Mouse (Mus musculus) hindbrain, embryonic 10.5 days (tissue): ENCODE measurements at regions not wholly inside any gene's neighbourhood (a gene's known extent, or its start where the extent isn't known, plus 50 kb on each side); places are given as distances from the start of the nearest gene placed in this dataset.
A peak's percentile ranks its signal among the peaks of the same experiment; 100 is the strongest.
"Not testable (repeated sequence)": the region's sequence is repeated elsewhere in the genome, so short reads cannot be mapped to it uniquely, and the experiment has no call there.

Experiments used
- DNase-seq: peaks from one replicate; pipeline ENCODE4 v3.0.0-alpha.2; 2017; ENCODE audit warnings: low spot score
- H3K27ac ChIP-seq: fragments of 300-500 bp; sonication (generic); 2 replicates; pipeline ENCODE4 v1.5.1; 2016; ENCODE audit warnings: mild to moderate bottlenecking, moderate library complexity
- H3K27me3 ChIP-seq: fragments of 300-500 bp; sonication (generic); 2 replicates; pipeline ENCODE4 v1.6.1; 2016; ENCODE audit warnings: mild to moderate bottlenecking; ENCODE audit not compliant: poor library complexity, insufficient read depth, severe bottlenecking
- H3K36me3 ChIP-seq: fragments of 300-500 bp; sonication (generic); 2 replicates; pipeline ENCODE4 v1.6.1; 2016; ENCODE audit warnings: mild to moderate bottlenecking, moderate library complexity
- H3K4me1 ChIP-seq: fragments of 300-500 bp; sonication (generic); replicated peaks from 2 replicates; pipeline ENCODE4 v1.6.1; 2016; ENCODE audit warnings: mild to moderate bottlenecking
- H3K4me3 ChIP-seq: fragments of 300-500 bp; sonication (generic); 2 replicates; pipeline ENCODE4 v1.5.1; 2016; ENCODE audit warnings: mild to moderate bottlenecking, moderate library complexity
- H3K9me3 ChIP-seq: fragments of 300-500 bp; sonication (generic); 2 replicates; pipeline ENCODE4 v1.6.1; 2016; ENCODE audit warnings: mild to moderate bottlenecking, moderate library complexity
- WGBS: fragments of 180-500 bp; shearing (Covaris S2); methylation state at CpG from one replicate; pipeline ENCODE4 v1.1.7; 2016; 5-methylcytosine and 5-hydroxymethylcytosine counted together

- Histone ChIP-seq H3K27me3 (no peaks in the 10 kb centered on the region), H3K9me3 (no peaks in the 10 kb centered on the region)
- WGBS = 42% methylated on average over 6 of the region's 6 CpGs
These were observed 133.3 kb upstream of the Myt1l start for GRCm38 (mm10) chr12:29394881-29395280.

GRCm38 (mm10) chr12:29395401-29395982 lies 132.7 kb upstream of the Myt1l start:
- Histone ChIP-seq H3K27me3 (no peaks in the 10 kb centered on the region), H3K4me1 (peaks cover 7% of the 10 kb centered on the region), H3K4me3 (no peak overlapping the region), H3K27ac (no peak overlapping the region), H3K9me3 (no peaks in the 10 kb centered on the region), H3K36me3 (no peaks in the 10 kb centered on the region)
- no peak for DNase-seq
- 84% methylated on average over 14 of the region's 14 CpGs for WGBS

More at GRCm38 (mm10) chr12:29394881-29395280, 133.3 kb upstream of the Myt1l start:
- H3K4me3 ChIP-seq = no peak overlapping the region
- DNase-seq = peak; percentile 15
- H3K4me1 ChIP-seq = peaks cover 7% of the 10 kb centered on the region
- no peaks in the 10 kb centered on the region for H3K36me3 ChIP-seq
- H3K27ac ChIP-seq = no peak overlapping the region

GRCm38 (mm10) chr12:29404434-29404833 lies 123.8 kb upstream of the Myt1l start:
- 0 out of 2 replicates have a peak, but pooled peaks cover 3% of the 10 kb centered on the region for H3K4me1 ChIP-seq
- no peaks in the 10 kb centered on the region for H3K36me3 ChIP-seq
- H3K27me3 ChIP-seq = no peaks in the 10 kb centered on the region
- H3K9me3 ChIP-seq = no peaks in the 10 kb centered on the region
- no peak for DNase-seq
- H3K4me3 ChIP-seq = no peak overlapping the region
- WGBS = 25% methylated on average over 1 of the region's 1 CpGs
- no peak overlapping the region for H3K27ac ChIP-seq

- WGBS = 87% methylated on average over 8 of the region's 8 CpGs
- no peaks in the 10 kb centered on the region for H3K4me1 ChIP-seq
- no peaks in the 10 kb centered on the region for H3K9me3 ChIP-seq
- H3K4me3 ChIP-seq = no peak overlapping the region
- H3K27ac ChIP-seq = no peak overlapping the region
- no peaks in the 10 kb centered on the region for H3K36me3 ChIP-seq
- DNase-seq = no peak
- H3K27me3 ChIP-seq = no peaks in the 10 kb centered on the region
These were observed 118.7 kb upstream of the Myt1l start for GRCm38 (mm10) chr12:29409336-29410055.

- no peak for DNase-seq
- Histone ChIP-seq H3K36me3 (no peaks in the 10 kb centered on the region), H3K4me1 (no peaks in the 10 kb centered on the region), H3K27ac (no peak overlapping the region), H3K4me3 (no peak overlapping the region), H3K9me3 (no peaks in the 10 kb centered on the region), H3K27me3 (no peaks in the 10 kb centered on the region)
- 88% methylated on average over 3 of the region's 3 CpGs for WGBS
These were observed 94.2 kb upstream of the Myt1l start for GRCm38 (mm10) chr12:29433936-29434335.

GRCm38 (mm10) chr12:29439343-29440019 lies 88.7 kb upstream of the Myt1l start:
- Histone ChIP-seq H3K9me3 (no peaks in the 10 kb centered on the region), H3K4me3 (no peak overlapping the region), H3K4me1 (no peaks in the 10 kb centered on the region), H3K27me3 (no peaks in the 10 kb centered on the region), H3K36me3 (no peaks in the 10 kb centered on the region), H3K27ac (no peak overlapping the region)
- no peak for DNase-seq
- 85% methylated on average over 11 of the region's 11 CpGs for WGBS

- H3K4me3 ChIP-seq, H3K9me3 ChIP-seq, H3K4me1 ChIP-seq, H3K27me3 ChIP-seq, H3K36me3 ChIP-seq, H3K27ac ChIP-seq: not testable (repeated sequence)
- 20% methylated on average over 3 of the region's 3 CpGs for WGBS
- DNase-seq = peak; percentile 64
These were observed 63.0 kb upstream of the Myt1l start for GRCm38 (mm10) chr12:29465201-29465600.
